Mouse (Mus musculus) testis, adult 2 months (tissue): ENCODE measurements around the gene Gm20388.

Experiments
- CTCF ChIP-seq: fragments of 200-500 bp; IDR thresholded peaks from 2 replicates; pipeline ENCODE4 v1.5.1; 2012; ENCODE audit warnings: low read depth, mild to moderate bottlenecking, inconsistent platforms, low read length, moderate library complexity; ENCODE audit not compliant: control insufficient read depth, insufficient read depth, insufficient replicate concordance
- POLR2A ChIP-seq: fragments of 200-500 bp; IDR thresholded peaks from 2 replicates; pipeline ENCODE4 v1.6.1; 2012; ENCODE audit warnings: low read depth, mild to moderate bottlenecking, inconsistent platforms, low read length, moderate library complexity; ENCODE audit not compliant: control insufficient read depth

- no peak for TF ChIP-seq CTCF
- no peak for TF ChIP-seq POLR2A
Observed at GRCm38 (mm10) chr8:120889189-120889588, 978.5 kb downstream of the Gm20388 start.
